Mouse (Mus musculus) megakaryocyte, embryonic 14.5 days (primary cell): Measurements from ENCODE around the gene Csnk1g2.

Experiments
- FLI1 ChIP-seq: IDR thresholded peaks from 2 replicates; pipeline ENCODE4 v1.6.1; 2012; ENCODE audit warnings: low read length, inconsistent platforms, mixed read lengths
- GATA1 ChIP-seq: IDR thresholded peaks from 3 replicates; pipeline ENCODE4 v1.6.1; 2012; ENCODE audit warnings: mixed read lengths, low read length, inconsistent platforms, borderline replicate concordance

- TF ChIP-seq GATA1 (no peak), FLI1 (no peak)
Measured at GRCm38 (mm10) chr10:80674851-80675404, 52.3 kb downstream of the Csnk1g2 start.
